Mouse (Mus musculus) stomach, embryonic 14.5 days (tissue): ENCODE measurements around the gene Dclk2. TPM values are rescaled to one million over a fixed set of nuclear protein-coding genes. Genes with fewer than 3 reads are reported as not detected.

ENCODE experiments used
- ATAC-seq: fragments of 200-750 bp; cut with Nextera tagmentation; 2 replicates; pipeline ENCODE4 v1.8.0; 2017; ENCODE audit warnings: low read depth, moderate TSS enrichment; ENCODE audit not compliant: insufficient number of reproducible peaks, insufficient read depth, low FRiP score
- H3K27ac ChIP-seq: fragments of 300-500 bp; sonication (generic); 2 replicates; pipeline ENCODE4 v1.5.1; 2014; ENCODE audit warnings: mild to moderate bottlenecking, low read length, moderate library complexity, mixed read lengths
- H3K27me3 ChIP-seq: fragments of 300-500 bp; sonication (generic); 2 replicates; pipeline ENCODE4 v1.6.1; 2014; ENCODE audit warnings: low read length, control low read depth, mixed read lengths; ENCODE audit not compliant: control insufficient read depth, insufficient read depth
- H3K36me3 ChIP-seq: fragments of 300-500 bp; sonication (generic); 2 replicates; pipeline ENCODE4 v1.6.1; 2014; ENCODE audit warnings: mild to moderate bottlenecking, control low read depth, low read length, moderate library complexity, mixed read lengths; ENCODE audit not compliant: control insufficient read depth, insufficient read depth
- H3K4me1 ChIP-seq: fragments of 300-500 bp; sonication (generic); 2 replicates; pipeline ENCODE4 v1.6.1; 2014; ENCODE audit warnings: low read length, control low read depth, mixed read lengths; ENCODE audit not compliant: control insufficient read depth, insufficient read depth
- H3K4me2 ChIP-seq: fragments of 300-500 bp; sonication (generic); replicated peaks from 2 replicates; pipeline ENCODE4 v1.6.1; 2014; ENCODE audit warnings: low read depth, low read length, control low read depth
- H3K4me3 ChIP-seq: fragments of 300-500 bp; sonication (generic); 2 replicates; pipeline ENCODE4 v1.5.1; 2014; ENCODE audit warnings: low read depth, low read length, control low read depth
- H3K9ac ChIP-seq: fragments of 300-500 bp; sonication (generic); replicated peaks from 2 replicates; pipeline ENCODE4 v1.6.1; 2014; ENCODE audit warnings: low read depth, mild to moderate bottlenecking, control low read depth, low read length, moderate library complexity, mixed read lengths
- H3K9me3 ChIP-seq: fragments of 300-500 bp; sonication (generic); 2 replicates; pipeline ENCODE4 v1.6.1; 2016; ENCODE audit warnings: low read depth, low read length, control low read depth; ENCODE audit not compliant: control insufficient read depth
- WGBS: fragments of 180-500 bp; shearing (Covaris S2); extraction: QIAGEN DNeasy Blood & Tissue Kit; methylation state at CpG from one replicate; pipeline ENCODE4 v1.1.7; 2014; 5-methylcytosine and 5-hydroxymethylcytosine counted together
- polyA plus RNA-seq: library from polyadenylated mRNA; unstranded; fragments of >200 nt; fragmentation: Nextera tagmentation; extraction: Ambion mirVana; gene quantifications from 2 replicates; pipeline ENCODE4 v1.2.1, GENCODE M21; 2014

The Dclk2 gene
- polyA plus RNA-seq, 1 experiment from 2014 or later, result 6.7 TPM

- Histone ChIP-seq H3K4me1 (no peaks in the 10 kb centered on the region), H3K9me3 (no peaks in the 10 kb centered on the region), H3K4me2 (no peak overlapping the region), H3K36me3 (no peaks in the 10 kb centered on the region), H3K27me3 (no peaks in the 10 kb centered on the region), H3K9ac (no peak overlapping the region), H3K27ac (no peak overlapping the region), H3K4me3 (no peak overlapping the region)
- ATAC-seq, result no peak
- 41% methylated on average over 14 of the region's 14 CpGs for WGBS
Observed at GRCm38 (mm10) chr3:86832591-86833267, 87.9 kb downstream of the Dclk2 start.

- ATAC-seq, result no peak
- no peaks in the 10 kb centered on the region for H3K27me3 ChIP-seq
- no peaks in the 10 kb centered on the region for H3K36me3 ChIP-seq
- no peak overlapping the region for H3K27ac ChIP-seq
- no peak overlapping the region for H3K4me2 ChIP-seq
- no peaks in the 10 kb centered on the region for H3K4me1 ChIP-seq
- no peak overlapping the region for H3K4me3 ChIP-seq
- H3K9me3 ChIP-seq, result no peaks in the 10 kb centered on the region
- WGBS, result 38% methylated on average over 8 of the region's 8 CpGs
- H3K9ac ChIP-seq, result no peak overlapping the region
Observed at GRCm38 (mm10) chr3:86832115-86832514, 88.5 kb downstream of the Dclk2 start.

GRCm38 (mm10) chr3:86827506-86827905, 93.1 kb downstream of the Dclk2 start:
- Histone ChIP-seq H3K9ac (no peak overlapping the region), H3K4me2 (no peak overlapping the region), H3K4me1 (no peaks in the 10 kb centered on the region), H3K36me3 (no peaks in the 10 kb centered on the region), H3K27me3 (no peaks in the 10 kb centered on the region), H3K4me3 (no peak overlapping the region), H3K9me3 (no peaks in the 10 kb centered on the region), H3K27ac (no peak overlapping the region)
- WGBS, result 84% methylated on average over 3 of the region's 3 CpGs
- ATAC-seq, result no peak

GRCm38 (mm10) chr3:86821383-86821782, 99.3 kb downstream of the Dclk2 start:
- Histone ChIP-seq H3K4me2 (no peak overlapping the region), H3K36me3 (no peaks in the 10 kb centered on the region), H3K9me3 (no peaks in the 10 kb centered on the region), H3K9ac (no peak overlapping the region), H3K27me3 (no peaks in the 10 kb centered on the region), H3K27ac (no peak overlapping the region), H3K4me1 (no peaks in the 10 kb centered on the region; the same call in 1 of the 2 replicates), H3K4me3 (no peak overlapping the region)
- no peak for ATAC-seq
- WGBS, result 54% methylated on average over 3 of the region's 3 CpGs

- Histone ChIP-seq H3K4me3 (no peak overlapping the region), H3K27me3 (no peaks in the 10 kb centered on the region), H3K27ac (no peak overlapping the region), H3K4me1 (no peaks in the 10 kb centered on the region; the same call in 1 of the 2 replicates), H3K9me3 (no peaks in the 10 kb centered on the region), H3K4me2 (no peak overlapping the region), H3K36me3 (no peaks in the 10 kb centered on the region), H3K9ac (no peak overlapping the region)
- no peak for ATAC-seq
- WGBS, result 25% methylated on average over 10 of the region's 10 CpGs
Observed at GRCm38 (mm10) chr3:86820344-86820743, 100.3 kb downstream of the Dclk2 start.

GRCm38 (mm10) chr3:86819372-86819771, 101.3 kb downstream of the Dclk2 start:
- 94% methylated on average over 6 of the region's 6 CpGs for WGBS
- Histone ChIP-seq H3K9ac (no peak overlapping the region), H3K4me1 (no peaks in the 10 kb centered on the region; the same call in 1 of the 2 replicates), H3K4me3 (no peak overlapping the region), H3K27me3 (no peaks in the 10 kb centered on the region), H3K4me2 (no peak overlapping the region), H3K9me3 (no peaks in the 10 kb centered on the region), H3K27ac (no peak overlapping the region), H3K36me3 (no peaks in the 10 kb centered on the region)
- no peak for ATAC-seq

GRCm38 (mm10) chr3:86818001-86818585, 102.6 kb downstream of the Dclk2 start:
- ATAC-seq, result no peak
- WGBS, result 54% methylated on average over 13 of the region's 13 CpGs

GRCm38 (mm10) chr3:86812689-86813088, 108.0 kb downstream of the Dclk2 start:
- Histone ChIP-seq H3K4me2 (no peak overlapping the region), H3K27ac (no peak overlapping the region), H3K9me3 (no peaks in the 10 kb centered on the region), H3K4me3 (no peak overlapping the region), H3K36me3 (no peaks in the 10 kb centered on the region), H3K9ac (no peak overlapping the region), H3K27me3 (no peaks in the 10 kb centered on the region), H3K4me1 (no peaks in the 10 kb centered on the region)
- 27% methylated on average over 3 of the region's 3 CpGs for WGBS
- ATAC-seq, result peak; percentile 49; the same call in 1 of the 2 replicates

More at GRCm38 (mm10) chr3:86818001-86818585, 102.6 kb downstream of the Dclk2 start:
- no peak overlapping the region for H3K27ac ChIP-seq
- H3K27me3 ChIP-seq, result no peaks in the 10 kb centered on the region
- no peak overlapping the region for H3K4me2 ChIP-seq
- no peaks in the 10 kb centered on the region for H3K36me3 ChIP-seq
- H3K9ac ChIP-seq, result no peak overlapping the region
- H3K4me3 ChIP-seq, result no peak overlapping the region
- no peaks in the 10 kb centered on the region; the same call in 1 of the 2 replicates for H3K4me1 ChIP-seq
- H3K9me3 ChIP-seq, result no peaks in the 10 kb centered on the region
